Mouse (Mus musculus) liver, postnatal 0 days (tissue): Measurements from ENCODE around the gene Tfrc. TPM values are rescaled to one million over a fixed set of nuclear protein-coding genes. Genes with fewer than 3 reads are reported as not detected.
A peak's percentile ranks its signal among the peaks of the same experiment; 100 is the strongest.

Source experiments
- ATAC-seq: fragments of 200-750 bp; cut with Nextera tagmentation; 2 replicates; pipeline ENCODE4 v1.8.0; 2017; ENCODE audit warnings: mild to moderate bottlenecking, moderate library complexity
- DNase-seq: peaks from one replicate; pipeline ENCODE4 v3.0.0-alpha.2; 2016
- H3K27ac ChIP-seq: fragments of 300-500 bp; sonication (generic); 2 replicates; pipeline ENCODE4 v1.5.1; 2014; ENCODE audit warnings: antibody characterized with exemption, moderate library complexity, mild to moderate bottlenecking, low read depth
- H3K27me3 ChIP-seq: fragments of 300-500 bp; sonication (generic); 2 replicates; pipeline ENCODE4 v1.6.1; 2014; ENCODE audit warnings: low read length, control low read depth, mixed read lengths; ENCODE audit not compliant: insufficient read depth
- H3K36me3 ChIP-seq: fragments of 300-500 bp; sonication (generic); replicated peaks from 2 replicates; pipeline ENCODE4 v1.6.1; 2014; ENCODE audit warnings: mild to moderate bottlenecking, control low read depth, low read length, moderate library complexity, mixed read lengths; ENCODE audit not compliant: insufficient read depth
- H3K4me1 ChIP-seq: fragments of 300-500 bp; sonication (generic); 2 replicates; pipeline ENCODE4 v1.6.1; 2014; ENCODE audit warnings: antibody characterized with exemption, mild to moderate bottlenecking, control low read depth; ENCODE audit not compliant: insufficient read depth
- H3K4me2 ChIP-seq: fragments of 300-500 bp; sonication (generic); 2 replicates; pipeline ENCODE4 v1.6.1; 2014; ENCODE audit warnings: low read depth, mild to moderate bottlenecking, low read length, moderate library complexity, mixed read lengths
- H3K4me3 ChIP-seq: fragments of 300-500 bp; sonication (generic); 2 replicates; pipeline ENCODE4 v1.5.1; 2014; ENCODE audit warnings: low read depth, low read length
- H3K9ac ChIP-seq: fragments of 300-500 bp; sonication (generic); replicated peaks from 2 replicates; pipeline ENCODE4 v1.6.1; 2014; ENCODE audit warnings: mild to moderate bottlenecking, moderate library complexity
- H3K9me3 ChIP-seq: fragments of 300-500 bp; sonication (generic); 2 replicates; pipeline ENCODE4 v1.6.1; 2016; ENCODE audit warnings: mild to moderate bottlenecking, control low read depth, low read length, mixed read lengths
- CTCF ChIP-seq: sonication (generic); IDR thresholded peaks from 2 replicates; pipeline ENCODE4 v1.5.1; 2016; ENCODE audit warnings: antibody characterized with exemption, low read depth
- EP300 ChIP-seq: IDR thresholded peaks from 2 replicates; pipeline ENCODE4 v1.6.1; 2016; ENCODE audit warnings: antibody characterized with exemption, low read depth, mild to moderate bottlenecking
- WGBS: fragments of 180-500 bp; shearing (Covaris S2); extraction: QIAGEN DNeasy Blood & Tissue Kit; methylation state at CpG from one replicate; pipeline ENCODE4 v1.1.7; 2014; ENCODE audit not compliant: insufficient replicate concordance; 5-methylcytosine and 5-hydroxymethylcytosine counted together
- polyA plus RNA-seq: library from polyadenylated mRNA; unstranded; fragments of >200 nt; fragmentation: Nextera tagmentation; extraction: Ambion mirVana; gene quantifications from 2 replicates; pipeline ENCODE4 v1.2.1, GENCODE M21; 2015

The Tfrc gene
- polyA plus RNA-seq, 1 experiment from 2014 or later = 103 TPM

- H3K4me2 ChIP-seq = no peak overlapping the region
- peak; percentile 10 for DNase-seq
- no peak overlapping the region for H3K27ac ChIP-seq
- peaks cover 3% of the 10 kb centered on the region; the same call in 1 of the 2 replicates for H3K36me3 ChIP-seq
- TF ChIP-seq CTCF (no peak), EP300 (no peak)
- no peak overlapping the region for H3K4me3 ChIP-seq
- ATAC-seq = no peak
- H3K4me1 ChIP-seq = peaks cover 75% of the 10 kb centered on the region
- H3K9me3 ChIP-seq = no peaks in the 10 kb centered on the region
- H3K27me3 ChIP-seq = no peaks in the 10 kb centered on the region
- 0 out of 2 replicates have a peak overlapping the region, but pooled peaks have one; percentile 19 for H3K9ac ChIP-seq
- WGBS = 76% methylated on average over 10 of the region's 10 CpGs
These were observed 59.3 kb downstream of the Tfrc start for GRCm38 (mm10) chr16:32668030-32668429.

GRCm38 (mm10) chr16:32668472-32668871, 59.8 kb downstream of the Tfrc start:
- Histone ChIP-seq H3K27ac (no peak overlapping the region), H3K4me2 (no peak overlapping the region), H3K27me3 (no peaks in the 10 kb centered on the region), H3K4me3 (no peak overlapping the region), H3K4me1 (peaks cover 72% of the 10 kb centered on the region), H3K9ac (no peak overlapping the region), H3K36me3 (peaks cover 5% of the 10 kb centered on the region; the same call in 1 of the 2 replicates), H3K9me3 (no peaks in the 10 kb centered on the region)
- 79% methylated on average over 4 of the region's 4 CpGs for WGBS
- TF ChIP-seq CTCF (peak; percentile 55), EP300 (no peak)
- DNase-seq = peak; percentile 40
- ATAC-seq = no peak

DNA sequence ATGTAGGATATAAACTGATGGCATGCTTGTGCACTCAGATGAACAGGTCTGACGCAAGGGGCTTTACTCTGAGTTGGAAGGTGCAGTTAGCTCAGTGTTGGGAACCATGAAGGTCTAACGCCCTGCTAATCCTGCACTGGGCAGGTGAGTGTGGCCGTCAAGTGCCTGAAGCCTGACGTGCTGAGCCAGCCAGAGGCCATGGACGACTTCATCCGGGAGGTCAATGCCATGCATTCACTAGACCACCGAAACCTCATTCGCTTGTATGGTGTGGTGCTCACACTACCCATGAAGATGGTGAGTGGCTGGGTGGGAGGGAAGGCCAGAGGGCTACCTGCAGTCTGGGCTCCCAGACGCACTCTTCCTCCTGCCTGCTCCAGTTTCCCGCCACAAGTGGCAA, 60.5 kb downstream of the Tfrc start:
- H3K9ac ChIP-seq = no peak overlapping the region
- H3K4me1 ChIP-seq = peaks cover 64% of the 10 kb centered on the region
- no peak for TF ChIP-seq CTCF
- TF ChIP-seq EP300 = no peak
- H3K9me3 ChIP-seq = no peaks in the 10 kb centered on the region
- H3K4me3 ChIP-seq = no peak overlapping the region
- no peaks in the 10 kb centered on the region for H3K27me3 ChIP-seq
- WGBS = 90% methylated on average over 10 of the region's 10 CpGs
- no peak overlapping the region for H3K4me2 ChIP-seq
- DNase-seq (peak; percentile 12), ATAC-seq (no peak)
- no peak overlapping the region for H3K27ac ChIP-seq
- peaks cover 6% of the 10 kb centered on the region; the same call in 1 of the 2 replicates for H3K36me3 ChIP-seq

DNA sequence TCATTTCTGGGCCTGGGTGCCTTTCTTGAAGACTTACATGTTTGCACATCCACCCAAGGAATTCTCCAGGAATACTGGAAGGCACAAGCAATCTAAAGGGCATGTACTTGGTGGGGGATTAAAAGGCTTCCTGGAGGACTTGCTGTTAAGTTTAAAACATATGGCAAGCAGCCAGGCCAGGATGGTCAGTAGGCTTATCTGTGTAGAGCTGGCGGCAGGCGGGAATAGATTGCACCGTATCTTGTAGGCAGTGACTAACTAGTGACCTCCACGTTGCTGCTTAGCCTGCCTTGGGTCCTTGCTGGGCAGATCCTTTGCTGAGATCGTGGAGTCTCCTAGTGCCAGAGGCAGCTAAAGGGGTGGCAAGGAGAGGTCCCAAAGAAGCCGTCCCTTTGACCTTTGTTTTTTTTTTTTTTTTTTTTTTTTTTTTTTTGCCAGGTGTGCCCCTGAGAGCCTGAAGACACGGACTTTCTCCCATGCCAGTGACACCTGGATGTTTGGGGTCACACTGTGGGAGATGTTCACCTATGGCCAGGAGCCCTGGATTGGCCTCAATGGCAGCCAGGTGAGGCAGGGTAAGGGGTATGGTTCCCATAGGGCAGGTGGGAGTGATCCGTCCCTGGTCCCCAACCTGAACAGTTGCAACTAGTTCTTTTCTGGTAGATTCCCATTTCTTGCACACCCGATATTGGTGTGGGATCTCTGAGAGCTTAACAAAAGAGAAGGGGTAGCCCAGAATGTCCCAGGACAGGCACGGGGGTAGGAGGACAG, 61.8 kb downstream of the Tfrc start:
- Histone ChIP-seq H3K9me3 (no peaks in the 10 kb centered on the region), H3K36me3 (peaks cover 14% of the 10 kb centered on the region), H3K4me2 (peak overlapping the region; percentile 7; the same call in 1 of the 2 replicates), H3K4me1 (peaks cover 55% of the 10 kb centered on the region), H3K27me3 (no peaks in the 10 kb centered on the region), H3K27ac (no peak overlapping the region), H3K9ac (0 out of 2 replicates have a peak overlapping the region, but pooled peaks have one; percentile 6), H3K4me3 (no peak overlapping the region)
- WGBS = 55% methylated on average over 10 of the region's 10 CpGs
- TF ChIP-seq CTCF (no peak), EP300 (peak; percentile 88)
- no peak for ATAC-seq
- peak; percentile 53 for DNase-seq

DNA sequence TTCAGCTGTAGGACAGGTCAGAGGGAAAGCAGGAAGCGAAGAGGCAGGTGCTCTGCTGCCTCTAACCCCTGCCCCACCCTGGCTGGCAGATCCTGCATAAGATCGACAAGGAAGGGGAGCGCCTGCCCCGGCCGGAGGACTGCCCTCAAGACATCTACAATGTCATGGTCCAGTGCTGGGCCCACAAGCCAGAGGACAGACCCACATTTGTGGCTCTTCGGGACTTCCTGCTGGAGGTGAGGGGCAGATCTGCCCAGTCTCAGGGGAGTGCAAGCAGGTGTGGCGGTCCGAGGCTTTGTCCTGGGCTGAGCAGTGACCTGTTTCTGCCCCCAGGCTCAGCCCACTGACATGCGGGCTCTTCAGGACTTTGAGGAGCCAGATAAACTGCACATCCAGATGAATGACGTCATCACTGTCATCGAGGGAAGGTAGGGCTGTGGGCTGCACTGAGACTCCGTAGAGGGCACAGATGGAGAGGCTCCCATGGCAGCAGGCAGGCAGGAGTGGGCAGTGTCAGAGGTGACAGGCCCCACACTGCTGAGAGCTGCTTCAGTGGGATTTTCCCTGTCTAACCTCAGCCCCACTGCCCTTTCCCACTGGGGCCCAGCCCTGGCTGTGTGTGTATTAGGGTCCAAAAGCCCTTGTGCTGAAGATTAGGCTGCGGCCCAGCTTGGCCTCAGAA, 62.6 kb downstream of the Tfrc start:
- TF ChIP-seq EP300 (no peak), CTCF (no peak)
- Histone ChIP-seq H3K4me1 (peaks cover 46% of the 10 kb centered on the region), H3K4me3 (no peak overlapping the region), H3K9ac (no peak overlapping the region), H3K27ac (no peak overlapping the region), H3K4me2 (0 out of 2 replicates have a peak overlapping the region, but pooled peaks have one; percentile 4), H3K27me3 (no peaks in the 10 kb centered on the region), H3K36me3 (peaks cover 22% of the 10 kb centered on the region), H3K9me3 (no peaks in the 10 kb centered on the region)
- DNase-seq (peak; percentile 12), ATAC-seq (no peak)
- WGBS = 79% methylated on average over 13 of the region's 13 CpGs

DNA sequence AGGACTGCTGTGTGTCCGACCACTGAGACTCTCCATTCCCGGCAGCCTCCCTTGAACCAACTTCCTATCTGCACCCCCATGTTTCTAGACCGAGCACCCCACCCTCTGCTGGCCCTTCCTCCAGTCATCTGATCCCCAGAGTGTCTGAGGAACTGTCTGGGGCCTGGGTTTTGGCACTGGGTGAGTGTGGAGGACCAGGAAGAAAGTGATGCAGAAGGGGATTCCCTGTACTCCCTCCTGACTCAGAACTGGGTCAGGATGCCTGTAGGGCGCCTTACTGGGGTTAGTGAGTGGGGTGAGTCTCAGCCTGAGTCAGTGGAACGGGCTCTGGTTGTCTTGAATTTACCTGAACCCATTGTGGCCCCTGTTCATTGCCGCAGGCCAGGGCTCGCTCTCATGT, 63.5 kb downstream of the Tfrc start:
- Histone ChIP-seq H3K27me3 (no peaks in the 10 kb centered on the region), H3K4me2 (no peak overlapping the region; the same call in 1 of the 2 replicates), H3K4me1 (peaks cover 37% of the 10 kb centered on the region), H3K9ac (no peak overlapping the region), H3K4me3 (no peak overlapping the region), H3K27ac (no peak overlapping the region), H3K9me3 (no peaks in the 10 kb centered on the region), H3K36me3 (peaks cover 28% of the 10 kb centered on the region)
- DNase-seq (peak; percentile 12), ATAC-seq (no peak)
- TF ChIP-seq CTCF (no peak), EP300 (no peak)
- WGBS = 83% methylated on average over 7 of the region's 7 CpGs
